Mouse (Mus musculus) midbrain, embryonic 12.5 days (tissue): Measurements from ENCODE around the gene D17H6S53E. TPM values are rescaled to one million over a fixed set of nuclear protein-coding genes. Genes with fewer than 3 reads are reported as not detected.

Experiments used
- ATAC-seq: fragments of 200-750 bp; cut with Nextera tagmentation; 2 replicates; pipeline ENCODE4 v1.8.0; 2017; ENCODE audit warnings: low read depth, moderate TSS enrichment, moderate library complexity; ENCODE audit not compliant: low FRiP score
- H3K27ac ChIP-seq: fragments of 300-500 bp; sonication (generic); replicated peaks from 2 replicates; pipeline ENCODE4 v1.5.1; 2016; ENCODE audit warnings: mild to moderate bottlenecking
- H3K27me3 ChIP-seq: fragments of 300-500 bp; sonication (generic); 2 replicates; pipeline ENCODE4 v1.6.1; 2016; ENCODE audit warnings: mild to moderate bottlenecking
- H3K36me3 ChIP-seq: fragments of 300-500 bp; sonication (generic); 2 replicates; pipeline ENCODE4 v1.6.1; 2016
- H3K4me1 ChIP-seq: fragments of 300-500 bp; sonication (generic); 2 replicates; pipeline ENCODE4 v1.6.1; 2016
- H3K4me2 ChIP-seq: fragments of 300-500 bp; sonication (generic); replicated peaks from 2 replicates; pipeline ENCODE4 v1.6.1; 2016; ENCODE audit warnings: mild to moderate bottlenecking, moderate library complexity
- H3K4me3 ChIP-seq: fragments of 300-500 bp; sonication (generic); 2 replicates; pipeline ENCODE4 v1.5.1; 2016; ENCODE audit warnings: mild to moderate bottlenecking
- H3K9ac ChIP-seq: fragments of 300-500 bp; sonication (generic); replicated peaks from 2 replicates; pipeline ENCODE4 v1.6.1; 2016; ENCODE audit warnings: mild to moderate bottlenecking, moderate library complexity
- H3K9me3 ChIP-seq: fragments of 300-500 bp; sonication (generic); 2 replicates; pipeline ENCODE4 v1.6.1; 2016; ENCODE audit warnings: mild to moderate bottlenecking
- WGBS: fragments of 180-500 bp; shearing (Covaris S2); methylation state at CpG from one replicate; pipeline ENCODE4 v1.1.7; 2016; 5-methylcytosine and 5-hydroxymethylcytosine counted together
- polyA plus RNA-seq: library from polyadenylated mRNA; unstranded; fragments of >200 nt; fragmentation: Nextera tagmentation; extraction: Ambion mirVana; gene quantifications from 2 replicates; pipeline ENCODE4 v1.2.1, GENCODE M21; 2016

Gene D17H6S53E
- polyA plus RNA-seq, 1 experiment from 2014 or later = 9.1 TPM

DNA sequence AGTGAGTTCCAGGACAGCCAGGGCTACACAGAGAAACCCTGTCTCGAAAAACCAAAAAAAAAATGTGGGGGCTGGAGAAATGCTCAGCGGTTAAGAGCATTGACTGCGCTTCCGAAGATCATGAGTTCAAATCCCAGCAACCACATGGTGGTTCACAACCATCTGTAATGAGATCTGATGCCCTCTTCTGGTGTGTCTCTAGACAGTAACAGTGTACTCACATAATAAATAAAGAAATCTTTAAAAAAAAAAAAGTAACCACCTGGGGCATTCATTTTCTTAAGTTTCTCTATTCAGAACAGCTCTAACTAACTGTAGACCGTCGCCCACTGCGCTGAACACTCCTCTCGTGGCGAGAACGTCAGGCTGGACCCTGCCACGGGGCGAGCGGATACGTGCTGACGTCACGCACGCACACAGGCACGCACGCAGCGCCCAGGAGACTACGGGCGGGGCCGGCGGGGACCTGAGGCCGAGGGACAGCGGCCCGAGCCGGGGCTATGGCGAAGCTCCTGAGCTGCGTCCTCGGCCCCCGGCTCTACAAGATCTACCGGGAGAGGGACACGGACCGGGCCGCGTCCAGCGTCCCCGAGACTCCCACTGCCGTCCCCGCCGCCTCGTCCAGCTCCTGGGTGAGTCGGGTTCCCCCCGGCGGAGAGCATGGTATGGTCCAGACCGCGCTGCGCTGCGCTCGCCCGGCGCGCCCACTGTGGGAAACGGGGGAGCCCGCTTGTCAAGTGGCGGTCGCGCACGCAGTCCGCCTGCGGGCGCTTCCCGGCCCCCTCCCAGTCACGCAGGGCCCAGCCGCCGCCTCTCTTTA is 37.1 kb upstream of the D17H6S53E start, which contains the start of gene Abhd16a:
Abhd16a (plus strand) TSS at position 439 of the 820 bp plus-strand sequence.
- H3K27me3 ChIP-seq = no peaks in the 10 kb centered on the region
- peak within 1 kb of the TSS; percentile 97 for H3K27ac ChIP-seq
- peak within 1 kb of the TSS; percentile 59 for H3K4me2 ChIP-seq
- H3K36me3 ChIP-seq = peaks cover 23% of the 10 kb centered on the region
- H3K9ac ChIP-seq = peak within 1 kb of the TSS; percentile 82
- H3K4me1 ChIP-seq = peaks cover 13% of the 10 kb centered on the region
- 4% methylated on average over 66 of the region's 67 CpGs for WGBS
- ATAC-seq = peak; percentile 98
- H3K4me3 ChIP-seq = peak within 1 kb of the TSS; percentile 68
- no peaks in the 10 kb centered on the region for H3K9me3 ChIP-seq

DNA sequence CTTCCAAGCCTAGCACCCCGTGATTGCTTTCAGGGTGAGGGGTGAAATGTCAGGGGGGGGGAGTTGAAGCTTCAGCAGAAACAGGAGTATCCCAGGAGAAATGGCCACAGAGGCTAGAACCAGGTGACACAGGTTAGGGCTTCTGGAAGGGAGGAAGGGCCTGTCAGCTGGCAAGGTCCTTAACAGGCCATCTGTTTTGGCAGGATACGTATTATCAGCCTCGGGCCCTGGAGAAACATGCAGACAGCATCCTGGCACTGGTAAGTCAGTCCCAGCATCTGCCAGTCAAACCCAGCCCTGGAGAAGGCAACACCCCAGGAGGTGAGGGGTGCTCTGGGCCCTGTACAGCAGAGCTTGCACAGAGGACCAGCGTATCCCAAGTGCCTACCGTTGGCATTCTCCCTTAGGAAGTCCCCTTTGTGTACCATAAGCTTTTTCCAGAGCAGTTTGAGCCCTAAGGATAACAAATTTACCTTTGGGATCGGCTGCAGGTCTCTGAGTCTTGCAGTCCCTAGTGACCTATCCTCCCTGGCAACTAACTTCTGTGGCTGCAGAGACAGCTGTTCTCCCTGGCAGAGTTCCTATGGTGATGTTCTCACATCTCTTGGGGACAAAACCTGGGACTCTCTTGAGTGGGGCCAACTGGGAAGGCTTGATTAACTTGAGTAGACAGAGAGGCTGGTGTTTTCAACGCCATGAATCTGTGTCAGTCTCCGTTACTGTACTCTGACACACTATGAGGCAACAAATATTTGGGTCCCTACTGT is 35.8 kb upstream of the D17H6S53E start:
- Histone ChIP-seq H3K27ac (no peak overlapping the region), H3K9me3 (no peaks in the 10 kb centered on the region), H3K4me2 (peak overlapping the region; percentile 59), H3K36me3 (peaks cover 33% of the 10 kb centered on the region), H3K4me3 (peak overlapping the region; percentile 68), H3K9ac (peak overlapping the region; percentile 82), H3K4me1 (peaks cover 13% of the 10 kb centered on the region), H3K27me3 (no peaks in the 10 kb centered on the region)
- ATAC-seq = no peak
- 74% methylated on average over 8 of the region's 8 CpGs for WGBS

DNA sequence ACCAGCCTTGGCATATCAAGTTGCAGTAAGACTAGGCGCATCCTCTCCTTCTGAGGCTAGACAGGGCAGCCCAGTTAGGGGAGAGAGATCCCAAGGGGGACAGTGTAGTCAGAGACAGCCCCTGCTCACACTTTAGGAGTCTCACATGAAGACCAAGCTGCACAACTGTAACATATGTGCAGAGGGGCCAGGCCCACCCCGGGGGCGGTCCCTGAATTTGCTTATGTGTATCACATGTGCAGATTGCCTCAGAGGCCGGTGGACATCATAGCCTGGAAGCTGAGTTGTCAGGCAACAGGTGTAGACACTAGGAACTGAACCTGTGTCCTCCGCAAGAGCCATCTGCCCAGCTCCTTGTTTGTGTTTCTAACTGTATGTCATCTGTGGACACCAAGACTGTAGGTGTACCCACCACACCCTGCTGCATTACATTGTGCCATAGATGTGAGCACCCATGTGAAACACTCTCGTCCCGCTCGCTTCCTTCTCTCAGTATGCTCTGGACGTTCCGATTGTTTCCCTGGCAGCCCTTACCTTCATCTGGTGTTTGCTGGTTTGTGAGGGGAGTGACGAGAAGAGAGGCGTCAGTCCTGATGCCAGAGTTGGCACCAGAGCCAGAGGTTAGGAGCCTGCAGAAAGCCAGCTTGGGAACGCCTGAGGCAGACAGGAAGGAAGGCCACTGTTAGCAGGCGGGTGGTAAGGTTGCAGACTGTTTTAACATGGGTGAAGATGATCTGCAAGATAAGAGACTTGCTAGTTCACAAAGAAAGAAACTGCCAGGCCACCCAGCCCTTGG is 33.6 kb upstream of the D17H6S53E start:
- Histone ChIP-seq H3K27ac (no peak overlapping the region), H3K4me2 (no peak overlapping the region), H3K9ac (no peak overlapping the region), H3K9me3 (no peaks in the 10 kb centered on the region), H3K36me3 (peaks cover 54% of the 10 kb centered on the region), H3K27me3 (no peaks in the 10 kb centered on the region), H3K4me3 (no peak overlapping the region), H3K4me1 (peaks cover 13% of the 10 kb centered on the region)
- WGBS = 91% methylated on average over 14 of the region's 14 CpGs
- ATAC-seq = no peak

DNA sequence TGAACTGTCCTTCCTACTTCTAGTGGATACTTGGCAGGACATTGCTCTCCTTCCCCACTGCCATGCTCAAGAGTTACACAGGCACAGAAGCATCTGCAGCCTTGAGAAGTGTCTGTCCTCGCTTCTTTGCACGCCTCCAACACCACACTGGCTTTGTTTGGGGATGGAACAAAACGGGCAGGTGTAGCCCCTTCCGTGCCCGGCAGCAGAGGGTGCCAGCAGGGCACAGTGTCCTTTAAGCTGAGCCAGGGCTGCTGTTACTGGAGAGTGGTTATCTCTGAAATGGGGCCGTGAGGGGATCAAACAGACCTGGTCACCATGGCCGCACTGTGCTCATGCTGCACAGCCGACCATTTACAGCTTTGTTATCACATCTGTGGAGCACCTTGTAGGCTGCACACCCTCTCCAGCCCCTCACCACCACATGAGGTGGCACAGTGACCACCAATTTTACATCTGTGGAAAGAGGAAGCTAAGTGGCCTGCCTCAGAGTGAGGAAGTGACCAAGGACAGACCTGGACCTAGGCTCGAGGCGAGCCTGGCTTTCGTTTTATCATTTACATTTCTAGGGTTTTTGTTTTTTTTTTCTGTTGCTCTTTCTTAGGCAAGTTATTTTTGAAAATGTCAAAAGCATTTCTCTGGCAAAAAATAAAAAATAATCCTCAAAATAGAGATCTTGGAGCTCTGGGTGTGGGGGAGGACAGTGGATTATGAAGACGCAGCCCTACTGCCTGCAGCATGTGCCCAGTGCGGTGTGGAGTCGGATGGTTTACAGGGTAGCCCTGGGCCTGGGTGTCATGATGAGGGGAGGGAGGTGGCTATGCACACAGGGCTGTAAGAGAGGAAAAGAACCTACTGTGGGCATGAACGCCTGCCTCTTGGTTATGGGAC is 31.5 kb upstream of the D17H6S53E start:
- H3K9ac ChIP-seq = no peak overlapping the region
- ATAC-seq = no peak

DNA sequence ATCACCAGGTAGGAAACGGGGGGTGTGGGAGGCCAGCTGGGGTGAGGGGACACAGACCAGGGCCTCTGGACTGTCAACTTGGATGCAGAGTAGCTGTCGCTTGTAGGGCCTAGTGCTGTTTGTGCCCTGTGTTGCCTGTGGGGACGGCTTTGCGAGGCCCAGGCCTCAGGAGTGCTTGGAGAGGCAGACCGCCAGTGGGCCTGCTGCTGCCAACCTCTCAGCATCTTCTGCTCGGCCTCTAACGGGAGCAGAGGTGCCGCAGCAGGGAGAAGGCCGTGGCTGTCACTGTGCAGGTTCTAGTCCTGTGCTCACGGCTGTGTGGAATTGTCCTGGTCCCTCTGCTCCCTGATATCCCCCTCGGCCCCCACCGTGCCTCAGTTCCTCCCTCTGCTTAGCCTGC is 29.6 kb upstream of the D17H6S53E start:
- Histone ChIP-seq H3K4me2 (no peak overlapping the region), H3K27ac (no peak overlapping the region), H3K4me1 (no peaks in the 10 kb centered on the region), H3K9me3 (no peaks in the 10 kb centered on the region), H3K27me3 (no peaks in the 10 kb centered on the region), H3K36me3 (peaks cover 89% of the 10 kb centered on the region), H3K9ac (0 out of 2 replicates have a peak overlapping the region, but pooled peaks have one; percentile 34), H3K4me3 (no peak overlapping the region)
- no peak for ATAC-seq
- WGBS = 87% methylated on average over 12 of the region's 12 CpGs

More for the DNA sequence above, 31.5 kb upstream of the D17H6S53E start:
- no peaks in the 10 kb centered on the region for H3K27me3 ChIP-seq
- peaks cover 75% of the 10 kb centered on the region for H3K36me3 ChIP-seq
- H3K4me2 ChIP-seq = no peak overlapping the region
- no peak overlapping the region for H3K4me3 ChIP-seq
- no peaks in the 10 kb centered on the region for H3K9me3 ChIP-seq
- no peak overlapping the region for H3K27ac ChIP-seq
- H3K4me1 ChIP-seq = peaks cover 12% of the 10 kb centered on the region
- WGBS = 91% methylated on average over 15 of the region's 15 CpGs

DNA sequence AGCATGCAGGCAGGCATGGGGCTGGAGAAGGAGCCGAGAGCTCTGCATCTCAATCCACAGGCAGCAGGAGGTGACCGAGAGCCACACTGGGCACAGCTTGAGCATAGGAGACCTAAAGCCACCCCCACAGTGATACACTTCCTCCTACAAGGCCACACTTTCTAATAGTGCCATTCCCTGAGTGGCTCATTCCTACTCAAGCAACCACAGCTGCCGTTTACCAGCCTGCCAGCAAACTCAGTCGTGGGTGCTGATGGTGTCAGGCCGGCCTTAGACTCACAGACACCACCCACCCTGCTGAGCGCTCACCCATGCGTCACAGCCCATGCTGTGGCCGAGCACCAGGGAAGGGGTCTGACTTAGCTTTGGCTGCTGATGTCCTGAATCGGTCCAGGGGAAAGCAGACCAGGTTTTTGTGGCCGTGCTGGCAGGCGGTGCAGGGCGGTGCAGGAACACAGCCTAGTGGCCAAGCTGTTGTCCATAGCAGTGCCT is 29.0 kb upstream of the D17H6S53E start:
- ATAC-seq = no peak
- WGBS = 71% methylated on average over 12 of the region's 12 CpGs
- no peaks in the 10 kb centered on the region for H3K4me1 ChIP-seq
- H3K4me3 ChIP-seq = no peak overlapping the region
- H3K36me3 ChIP-seq = peaks cover 89% of the 10 kb centered on the region
- no peak overlapping the region for H3K4me2 ChIP-seq
- H3K9ac ChIP-seq = no peak overlapping the region
- H3K9me3 ChIP-seq = no peaks in the 10 kb centered on the region
- no peak overlapping the region for H3K27ac ChIP-seq
- no peaks in the 10 kb centered on the region for H3K27me3 ChIP-seq

DNA sequence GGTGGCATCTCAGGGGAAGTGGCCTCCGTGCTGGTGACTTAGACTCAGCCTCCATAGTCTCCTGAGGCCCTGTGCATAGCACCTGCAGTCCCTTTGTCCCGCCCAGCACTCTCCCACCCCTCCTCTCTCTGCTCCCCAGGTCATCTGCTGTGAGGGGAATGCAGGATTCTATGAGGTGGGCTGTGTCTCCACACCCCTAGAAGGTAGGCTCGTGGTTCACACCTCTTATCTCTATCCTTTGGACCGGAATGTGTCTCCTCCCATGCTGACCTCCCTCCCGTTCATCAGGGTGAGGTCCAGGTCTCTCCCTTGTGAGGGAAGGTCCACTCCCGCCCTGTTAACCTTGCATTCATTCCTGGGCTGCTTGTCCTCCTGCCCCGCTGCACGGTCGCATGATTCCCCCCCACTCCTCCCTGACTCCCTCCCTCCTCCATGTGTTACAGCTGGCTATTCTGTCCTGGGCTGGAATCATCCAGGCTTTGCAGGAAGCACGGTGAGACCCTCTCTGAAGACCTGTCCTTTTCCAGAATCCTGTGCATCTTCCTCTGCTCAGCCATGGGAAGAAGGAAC is 25.9 kb upstream of the D17H6S53E start:
- WGBS = 83% methylated on average over 10 of the region's 10 CpGs
- Histone ChIP-seq H3K27me3 (no peaks in the 10 kb centered on the region), H3K27ac (no peak overlapping the region), H3K4me2 (no peak overlapping the region), H3K36me3 (peaks cover 84% of the 10 kb centered on the region), H3K9me3 (no peaks in the 10 kb centered on the region), H3K4me3 (no peak overlapping the region), H3K4me1 (no peaks in the 10 kb centered on the region), H3K9ac (no peak overlapping the region)
- no peak for ATAC-seq

DNA sequence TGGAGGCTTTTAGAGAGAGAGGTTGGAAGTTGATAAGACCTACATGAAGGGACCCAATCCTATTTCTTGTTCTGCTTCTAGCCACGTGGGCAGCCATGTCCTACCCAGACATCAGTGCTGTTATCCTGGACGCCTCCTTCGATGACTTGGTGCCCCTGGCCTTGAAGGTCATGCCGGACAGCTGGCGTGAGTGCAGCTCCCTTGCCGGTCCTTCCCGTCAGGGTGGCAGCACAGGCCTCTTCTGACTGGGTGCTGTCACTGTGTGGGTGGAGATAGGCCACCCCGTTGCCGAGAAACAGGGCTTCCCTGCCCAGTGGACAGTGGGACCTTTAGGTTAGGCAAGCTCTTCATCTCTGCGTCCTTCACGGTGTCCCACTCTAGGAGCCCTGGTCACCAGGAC is 25.0 kb upstream of the D17H6S53E start:
- Histone ChIP-seq H3K27ac (no peak overlapping the region), H3K4me3 (no peak overlapping the region), H3K36me3 (peaks cover 77% of the 10 kb centered on the region), H3K4me1 (peaks cover 8% of the 10 kb centered on the region), H3K4me2 (no peak overlapping the region), H3K9ac (no peak overlapping the region), H3K9me3 (no peaks in the 10 kb centered on the region), H3K27me3 (no peaks in the 10 kb centered on the region)
- ATAC-seq = no peak
- 92% methylated on average over 11 of the region's 11 CpGs for WGBS

DNA sequence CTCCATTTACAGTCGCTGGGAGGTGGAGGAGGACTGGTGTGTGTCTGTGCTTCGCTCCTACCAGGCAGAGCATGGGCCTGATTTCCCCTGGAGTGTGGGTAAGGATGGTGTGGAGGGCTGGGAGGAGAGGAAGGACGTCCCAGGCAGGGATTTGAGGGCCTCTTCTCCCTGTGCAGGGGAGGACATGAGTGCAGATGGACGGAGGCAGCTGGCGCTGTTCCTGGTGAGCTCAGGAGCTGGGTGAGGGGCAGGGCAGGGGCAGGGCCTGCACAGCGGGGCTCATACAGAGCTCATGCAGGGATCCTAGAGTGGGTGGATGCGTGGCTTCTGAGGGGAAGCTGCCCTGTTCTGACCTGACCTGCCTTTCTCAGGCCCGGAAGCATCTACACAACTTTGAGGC is 23.9 kb upstream of the D17H6S53E start:
- H3K4me3 ChIP-seq = no peak overlapping the region
- peaks cover 66% of the 10 kb centered on the region for H3K36me3 ChIP-seq
- no peaks in the 10 kb centered on the region for H3K27me3 ChIP-seq
- 80% methylated on average over 8 of the region's 8 CpGs for WGBS
- H3K9ac ChIP-seq = no peak overlapping the region
- H3K4me1 ChIP-seq = peaks cover 10% of the 10 kb centered on the region
- no peak overlapping the region for H3K27ac ChIP-seq
- no peak overlapping the region for H3K4me2 ChIP-seq
- no peaks in the 10 kb centered on the region for H3K9me3 ChIP-seq
- ATAC-seq = no peak

DNA sequence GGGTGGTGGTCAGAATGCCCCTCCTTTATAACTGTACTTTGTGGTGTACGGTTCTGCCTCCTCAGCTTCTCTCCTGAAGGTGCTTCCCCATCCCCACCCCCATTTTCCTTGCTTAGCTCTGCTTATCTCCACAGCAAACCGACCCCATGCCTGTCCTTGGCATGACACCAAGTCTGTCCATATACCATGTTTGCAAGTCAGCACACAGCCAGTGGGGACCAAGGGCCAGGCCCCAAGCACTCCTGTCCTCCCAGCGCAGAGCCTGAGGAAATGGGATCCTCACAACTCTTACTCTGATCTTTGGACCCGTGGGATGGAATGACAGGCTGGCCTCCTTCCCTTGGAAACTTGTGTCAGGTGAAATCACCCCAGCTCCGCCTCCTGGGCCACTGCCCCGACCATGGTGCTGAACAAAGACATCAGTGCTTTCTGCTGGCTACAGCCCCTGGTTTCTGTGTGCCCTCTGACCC is 22.9 kb upstream of the D17H6S53E start:
- Histone ChIP-seq H3K9me3 (no peaks in the 10 kb centered on the region), H3K4me3 (no peak overlapping the region), H3K36me3 (peaks cover 56% of the 10 kb centered on the region), H3K9ac (no peak overlapping the region), H3K4me2 (no peak overlapping the region), H3K27ac (no peak overlapping the region), H3K27me3 (no peaks in the 10 kb centered on the region), H3K4me1 (peaks cover 10% of the 10 kb centered on the region)
- no peak for ATAC-seq
- WGBS = 74% methylated on average over 6 of the region's 6 CpGs
